Mouse (Mus musculus) lung, adult 2 months (tissue): ENCODE data around the gene Ptcd1. TPM values are rescaled to one million over a fixed set of nuclear protein-coding genes. Genes with fewer than 3 reads are reported as not detected.
"Not testable (repeated sequence)": the region's sequence is repeated elsewhere in the genome, so short reads cannot be mapped to it uniquely, and the experiment has no call there.

Source experiments
- DNase-seq: peaks from one replicate; pipeline ENCODE4 v3.0.0; 2022
- H3K4me1 ChIP-seq: fragments of 200-500 bp; 2 replicates; pipeline ENCODE4 v1.6.1; 2011; ENCODE audit warnings: low read length; ENCODE audit not compliant: control insufficient read depth, insufficient read depth
- H3K4me3 ChIP-seq: fragments of 200-500 bp; replicated peaks from 2 replicates; pipeline ENCODE3; 2011; ENCODE audit warnings: low read depth, mild to moderate bottlenecking, control low read depth, low read length; ENCODE audit errors: extremely low read depth
- CTCF ChIP-seq: fragments of 200-500 bp; IDR thresholded peaks from 2 replicates; pipeline ENCODE4 v1.5.1; 2011; ENCODE audit warnings: mild to moderate bottlenecking, low read length, control low read depth; ENCODE audit not compliant: insufficient read depth
- POLR2A ChIP-seq: fragments of 200-500 bp; IDR thresholded peaks from 2 replicates; pipeline ENCODE4 v1.6.1; 2011; ENCODE audit warnings: low read depth, mild to moderate bottlenecking, control low read depth, low read length, borderline replicate concordance; ENCODE audit errors: extremely low read depth
- WGBS: fragments of 180-500 bp; shearing (Covaris S2); methylation state at CpG from one replicate; pipeline ENCODE4 v1.1.7; 2018; 5-methylcytosine and 5-hydroxymethylcytosine counted together
- polyA plus RNA-seq: library from polyadenylated mRNA; depleted of rRNA; stranded (reverse); fragments of >200 nt; gene quantifications from 2 replicates; pipeline ENCODE4 v1.2.3, GENCODE M21; 2012; rRNA removed

Ptcd1 gene
- polyA plus RNA-seq, result 10.2 and 10.5 TPM in 2 replicates

- H3K4me1 ChIP-seq, result peaks cover 3% of the 10 kb centered on the region; the same call in 1 of the 2 replicates
- TF ChIP-seq CTCF (no peak), POLR2A (peak; percentile 91; the same call in 1 of the 2 replicates)
- peak; percentile 96 for DNase-seq
- WGBS, result 2% methylated on average over 51 of the region's 51 CpGs
- H3K4me3 ChIP-seq, result peak within 1 kb of the TSS; percentile 91
These were observed at the start of gene Ptcd1, which contains the start of gene Cpsf4 for GRCm38 (mm10) chr5:145166536-145167305. TSS of gene Ptcd1 (minus strand) at chr5:145167108. TSS of gene Cpsf4 (plus strand) at chr5:145167213.

GRCm38 (mm10) chr5:145214679-145215078 lies 47.8 kb upstream of the Ptcd1 start:
- no peak for TF ChIP-seq CTCF
- no peak for TF ChIP-seq POLR2A
- WGBS, result 69% methylated on average over 4 of the region's 4 CpGs
- Histone ChIP-seq H3K4me3 (no peak overlapping the region), H3K4me1 (no peaks in the 10 kb centered on the region)
- DNase-seq, result no peak

- 93% methylated on average over 3 of the region's 3 CpGs for WGBS
- DNase-seq, result no peak
- no peaks in the 10 kb centered on the region for H3K4me1 ChIP-seq
- TF ChIP-seq CTCF, result no peak
- no peak for TF ChIP-seq POLR2A
- H3K4me3 ChIP-seq, result no peak overlapping the region
These were observed 46.6 kb upstream of the Ptcd1 start for GRCm38 (mm10) chr5:145213505-145213904.

- Histone ChIP-seq H3K4me1 (no peaks in the 10 kb centered on the region), H3K4me3 (no peak overlapping the region)
- 95% methylated on average over 4 of the region's 4 CpGs for WGBS
- no peak for TF ChIP-seq CTCF
- no peak for TF ChIP-seq POLR2A
- DNase-seq, result no peak
These were observed 45.3 kb upstream of the Ptcd1 start for GRCm38 (mm10) chr5:145212216-145212615.

- Histone ChIP-seq H3K4me3 (no peak overlapping the region), H3K4me1 (no peaks in the 10 kb centered on the region)
- no peak for DNase-seq
- 95% methylated on average over 4 of the region's 4 CpGs for WGBS
- TF ChIP-seq POLR2A (no peak), CTCF (no peak)
These were observed 44.4 kb upstream of the Ptcd1 start for GRCm38 (mm10) chr5:145211340-145211739.

GRCm38 (mm10) chr5:145208391-145208790 lies 41.5 kb upstream of the Ptcd1 start:
- 55% methylated on average over 11 of the region's 11 CpGs for WGBS
- not testable (repeated sequence) for DNase-seq, H3K4me1 ChIP-seq, H3K4me3 ChIP-seq

GRCm38 (mm10) chr5:145207954-145208353 lies 41.0 kb upstream of the Ptcd1 start:
- WGBS, result 85% methylated on average over 6 of the region's 6 CpGs

GRCm38 (mm10) chr5:145207385-145207784 lies 40.5 kb upstream of the Ptcd1 start:
- no peak for DNase-seq
- Histone ChIP-seq H3K4me3 (no peak overlapping the region), H3K4me1 (peaks cover 5% of the 10 kb centered on the region)
- TF ChIP-seq POLR2A (no peak), CTCF (no peak)
- WGBS, result 96% methylated on average over 6 of the region's 6 CpGs

More at GRCm38 (mm10) chr5:145207954-145208353, 41.0 kb upstream of the Ptcd1 start:
- peaks cover 5% of the 10 kb centered on the region for H3K4me1 ChIP-seq
- DNase-seq, result no peak
- H3K4me3 ChIP-seq, result no peak overlapping the region
- TF ChIP-seq CTCF (no peak), POLR2A (no peak)

- 14% methylated on average over 9 of the region's 9 CpGs for WGBS
- peaks cover 10% of the 10 kb centered on the region for H3K4me1 ChIP-seq
- peak overlapping the region; percentile 5 for H3K4me3 ChIP-seq
- TF ChIP-seq POLR2A (no peak), CTCF (no peak)
- DNase-seq, result peak; percentile 15
These were observed 38.1 kb upstream of the Ptcd1 start for GRCm38 (mm10) chr5:145205041-145205440.

- TF ChIP-seq CTCF (no peak), POLR2A (peak; percentile 53; the same call in 1 of the 2 replicates)
- Histone ChIP-seq H3K4me3 (peak within 1 kb of the TSS; percentile 95), H3K4me1 (peaks cover 10% of the 10 kb centered on the region)
- DNase-seq, result peak; percentile 95
- under 1% methylated on average over 22 of the region's 22 CpGs for WGBS
These were observed 37.2 kb upstream of the Ptcd1 start, which contains the start of gene Zkscan5 for GRCm38 (mm10) chr5:145203936-145204691. TSS of gene Zkscan5 (plus strand) at chr5:145204562.
